Mouse (Mus musculus) ovary, postnatal 10 days (tissue): ENCODE measurements around the gene Thrsp.
"Not testable (repeated sequence)": the region's sequence is repeated elsewhere in the genome, so short reads cannot be mapped to it uniquely, and the experiment has no call there.

ENCODE experiments used
- DNase-seq: peaks from one replicate; pipeline ENCODE4 v3.0.0; 2022; ENCODE audit warnings: low spot score

Gene Thrsp

DNA sequence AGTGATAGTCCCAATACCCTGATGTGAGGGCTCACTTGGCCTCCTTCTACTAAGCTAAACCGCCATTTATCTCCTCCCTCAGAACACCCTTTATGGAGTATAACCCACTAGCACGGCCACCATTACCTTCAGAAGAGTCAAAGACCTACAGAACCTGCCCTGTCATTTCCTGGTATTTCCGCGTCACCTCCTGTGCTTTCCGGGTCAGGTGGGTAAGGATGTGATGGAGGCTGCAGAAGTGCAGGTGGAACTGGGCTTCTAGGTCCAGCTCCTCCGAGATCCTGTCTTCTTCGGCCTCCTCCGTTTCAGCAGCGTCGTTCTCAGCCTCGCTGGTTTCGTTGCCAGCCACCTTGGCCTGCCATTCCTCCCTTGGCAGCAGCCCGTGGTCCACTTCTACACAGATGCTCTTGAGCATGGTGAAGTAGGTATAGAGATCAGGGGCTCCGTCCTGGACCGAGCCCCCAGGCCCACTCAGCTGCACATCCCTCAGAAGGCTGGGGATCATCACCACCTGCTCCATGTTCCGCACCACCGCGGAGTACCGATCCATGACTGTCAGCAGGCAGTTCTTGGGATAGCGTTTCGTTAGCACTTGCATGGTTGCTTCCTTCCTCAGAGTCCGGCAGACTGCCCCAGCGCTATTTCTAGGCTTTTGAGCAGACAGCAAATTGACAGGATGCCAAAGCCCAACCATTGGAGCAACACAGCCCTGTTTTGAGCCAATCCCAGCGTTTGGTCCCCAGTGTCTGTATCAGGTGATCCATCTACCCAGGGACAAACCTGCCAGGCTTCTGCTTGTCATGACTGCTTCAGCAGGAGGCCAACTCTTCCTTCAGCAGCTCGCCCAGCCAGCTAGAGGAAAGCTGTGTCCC is at the start of gene Thrsp:
TSS of gene Thrsp (minus strand) at position 825 of the 872 bp plus-strand sequence.
- DNase-seq = no peak

DNA sequence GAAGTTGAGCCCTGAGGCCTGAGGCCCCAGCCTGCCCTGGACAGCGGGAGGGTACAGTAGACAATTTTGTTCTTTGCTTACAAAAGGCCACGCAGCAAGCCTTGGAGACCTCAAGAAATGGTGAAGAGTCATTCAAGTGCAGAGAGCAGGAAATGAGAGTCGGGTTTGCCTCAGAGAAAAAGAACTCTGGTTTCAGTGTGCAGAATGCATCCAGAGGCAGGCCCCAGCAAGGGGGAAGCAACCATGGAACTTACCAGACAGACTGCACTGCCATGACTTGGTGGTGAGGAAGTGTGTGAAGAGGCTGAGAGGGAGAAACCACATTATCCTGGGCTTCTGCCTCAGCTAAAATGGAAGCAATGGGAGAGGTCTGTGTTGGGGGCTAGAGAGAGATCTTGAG is 38.0 kb upstream of the Thrsp start:
- DNase-seq = no peak

DNA sequence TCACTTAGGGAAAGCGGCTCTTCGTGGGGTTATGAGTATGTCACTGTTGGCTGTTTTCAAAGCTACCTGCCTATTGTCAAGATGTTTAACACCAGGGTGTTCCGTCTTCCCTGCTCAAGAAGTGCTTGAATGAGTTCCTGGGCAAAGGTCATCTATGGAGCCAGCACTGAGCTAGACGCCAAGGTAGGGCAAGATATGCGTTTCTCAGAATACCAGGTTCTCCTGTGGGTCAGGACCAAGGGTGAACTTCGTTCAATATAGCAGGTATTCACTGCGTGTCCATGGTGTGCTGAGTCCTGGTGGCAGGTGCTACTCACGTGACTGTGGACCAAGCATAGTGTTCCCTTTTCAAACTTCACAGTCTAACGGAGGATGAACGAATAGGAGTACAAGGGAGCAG is 37.3 kb upstream of the Thrsp start:
- no peak for DNase-seq

DNA sequence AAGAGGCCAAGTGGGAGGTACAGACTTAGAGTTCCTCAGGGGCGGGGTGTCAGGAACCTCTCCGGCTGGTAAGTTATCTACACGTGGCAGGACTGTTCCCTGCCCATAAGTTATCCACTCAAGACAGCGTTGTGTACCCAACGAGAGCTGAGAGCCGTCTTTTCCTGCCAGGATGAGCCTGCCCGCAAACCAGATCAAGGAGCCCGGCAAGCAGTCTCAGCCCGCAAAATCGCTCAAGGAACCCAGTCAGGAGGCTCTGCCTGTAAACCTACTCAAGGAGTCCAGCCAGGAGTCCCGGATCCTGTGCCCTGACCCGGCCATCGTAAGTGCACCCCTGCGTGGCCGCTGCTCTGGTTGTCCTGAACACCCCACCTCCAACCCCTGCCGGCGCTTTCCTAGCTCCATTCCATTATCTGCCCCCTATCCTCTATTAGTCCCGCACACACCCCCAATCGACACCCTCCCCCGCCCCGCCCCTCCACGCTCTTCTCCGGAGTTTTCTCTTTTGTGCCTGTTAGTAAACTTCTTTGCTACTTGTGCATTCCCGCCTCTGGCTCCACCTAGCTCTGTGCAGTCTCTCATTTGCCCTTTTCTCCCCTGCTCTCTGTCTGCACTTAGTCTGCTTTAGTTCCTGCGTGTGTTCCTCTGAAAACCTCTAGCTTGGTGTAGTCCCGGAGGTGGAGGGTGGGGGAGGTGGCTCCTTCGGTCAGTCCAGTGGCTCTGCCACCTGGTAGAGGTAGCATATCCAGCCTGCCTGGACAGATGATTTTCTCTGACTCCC is 35.8 kb upstream of the Thrsp start:
- no peak for DNase-seq

DNA sequence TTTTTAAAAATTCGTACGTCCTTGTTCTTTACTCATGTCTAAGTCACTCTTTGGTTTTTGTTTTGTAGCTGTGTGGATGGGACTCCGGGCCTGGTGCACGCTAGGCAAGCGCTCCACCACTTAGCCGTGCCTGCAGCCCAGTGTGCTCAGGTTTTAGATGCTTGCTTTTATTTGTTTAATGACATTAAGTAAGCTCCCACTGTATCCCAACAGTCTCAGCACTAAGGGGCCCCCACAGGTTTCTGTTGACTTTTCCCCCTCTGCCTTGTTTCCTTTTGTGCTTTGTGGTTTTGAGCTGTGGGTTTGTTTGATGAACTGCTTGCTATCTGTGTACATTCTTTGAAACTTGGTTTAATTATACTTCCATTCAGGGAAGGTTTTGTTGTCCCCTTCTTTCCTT is 34.7 kb upstream of the Thrsp start:
- no peak for DNase-seq

DNA sequence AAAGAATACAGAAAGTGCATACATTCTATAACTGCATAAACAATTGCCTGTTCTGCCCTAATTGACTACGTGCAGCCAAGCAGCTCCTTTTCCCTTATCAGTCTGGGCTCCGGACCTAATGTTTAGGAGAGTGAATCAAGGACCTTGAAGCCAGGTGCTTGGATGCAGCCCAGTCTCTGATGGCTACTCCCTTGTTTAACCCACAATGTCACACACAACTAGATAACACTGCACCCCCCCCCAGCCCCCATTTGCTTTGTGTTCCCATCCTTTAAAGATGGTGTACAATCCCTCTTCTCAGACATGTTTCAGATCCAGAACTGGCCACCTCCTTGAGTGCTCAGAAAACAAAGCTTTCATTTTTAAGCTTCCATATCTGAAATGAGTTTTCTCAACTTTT is 33.5 kb upstream of the Thrsp start, which contains the start of gene Kctd14:
TSS of gene Kctd14 (plus strand) at position 301 of the 400 bp plus-strand sequence.
- DNase-seq = not testable (repeated sequence)

DNA sequence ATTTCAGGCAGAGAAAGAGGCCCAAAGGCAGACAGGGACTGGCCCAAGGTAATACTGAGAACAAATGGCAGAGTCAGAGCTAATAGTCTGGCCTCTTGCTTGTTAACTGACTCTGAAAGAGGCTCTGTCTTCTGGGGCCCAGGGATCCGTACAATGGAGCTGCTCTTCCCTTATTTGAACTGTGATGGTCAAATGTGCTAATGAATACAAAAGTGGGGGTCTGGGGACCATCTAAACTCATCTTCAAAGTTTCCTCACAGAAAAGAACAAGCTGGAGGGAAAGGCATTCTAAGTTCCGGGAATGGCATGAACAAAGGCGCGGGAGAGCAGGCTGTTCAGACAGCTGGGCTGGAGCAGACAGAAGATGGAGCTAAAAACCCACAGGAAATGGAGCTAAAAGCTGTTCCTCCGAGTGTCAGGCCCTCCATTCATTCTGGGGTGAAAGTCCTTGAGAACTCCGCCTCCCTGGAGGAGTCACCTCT is 29.6 kb upstream of the Thrsp start:
- DNase-seq = no peak

DNA sequence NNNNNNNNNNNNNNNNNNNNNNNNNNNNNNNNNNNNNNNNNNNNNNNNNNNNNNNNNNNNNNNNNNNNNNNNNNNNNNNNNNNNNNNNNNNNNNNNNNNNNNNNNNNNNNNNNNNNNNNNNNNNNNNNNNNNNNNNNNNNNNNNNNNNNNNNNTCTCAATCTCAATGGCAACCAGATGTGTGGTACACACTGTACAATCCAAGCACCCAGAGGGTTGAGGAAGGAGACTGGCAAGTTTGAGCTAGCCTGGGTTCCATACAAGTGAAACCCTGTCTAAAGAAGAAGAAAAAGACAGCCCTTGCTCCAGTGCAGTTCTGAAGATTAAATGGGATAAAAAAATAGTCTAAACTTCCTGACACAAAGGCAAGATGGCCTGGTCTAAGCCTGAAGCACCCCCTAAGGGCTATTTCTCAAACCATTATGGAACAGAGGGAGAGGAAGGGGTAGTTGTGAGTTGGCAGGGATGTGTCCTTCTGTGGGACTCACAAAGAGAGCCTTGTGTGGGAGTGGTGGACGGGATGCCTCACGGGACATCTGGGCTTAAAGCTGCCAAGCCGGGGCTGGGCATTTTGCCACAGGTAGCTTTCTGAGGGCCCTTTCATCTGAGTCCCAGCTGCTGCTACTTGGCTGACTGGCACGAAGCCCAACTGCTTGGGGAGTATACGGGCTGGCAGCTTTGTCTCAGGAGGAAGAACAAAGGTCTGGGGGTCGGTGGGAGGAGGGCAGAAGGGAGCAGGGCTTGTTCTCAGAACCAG is 28.8 kb upstream of the Thrsp start:
- peak; percentile 73 for DNase-seq

DNA sequence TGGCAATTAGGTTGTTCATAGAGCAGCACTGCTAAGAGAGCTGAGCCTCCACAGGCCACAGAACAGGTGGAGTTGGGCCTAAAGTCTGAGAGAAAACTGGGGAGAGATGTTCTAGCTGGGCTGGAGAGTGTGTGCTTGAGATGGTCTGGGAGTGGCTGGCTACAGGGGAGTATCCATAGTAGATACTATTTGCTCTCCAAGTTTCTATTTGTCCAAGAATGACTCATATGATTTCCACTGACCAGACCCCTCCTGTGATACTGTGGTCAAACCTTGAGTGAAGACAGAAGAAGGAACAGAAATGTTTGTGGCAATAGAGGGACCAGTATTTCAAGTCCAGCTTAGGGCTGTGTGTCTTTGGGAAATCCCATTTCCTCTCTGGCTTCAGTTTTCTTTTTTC is 21.5 kb upstream of the Thrsp start:
- no peak for DNase-seq

DNA sequence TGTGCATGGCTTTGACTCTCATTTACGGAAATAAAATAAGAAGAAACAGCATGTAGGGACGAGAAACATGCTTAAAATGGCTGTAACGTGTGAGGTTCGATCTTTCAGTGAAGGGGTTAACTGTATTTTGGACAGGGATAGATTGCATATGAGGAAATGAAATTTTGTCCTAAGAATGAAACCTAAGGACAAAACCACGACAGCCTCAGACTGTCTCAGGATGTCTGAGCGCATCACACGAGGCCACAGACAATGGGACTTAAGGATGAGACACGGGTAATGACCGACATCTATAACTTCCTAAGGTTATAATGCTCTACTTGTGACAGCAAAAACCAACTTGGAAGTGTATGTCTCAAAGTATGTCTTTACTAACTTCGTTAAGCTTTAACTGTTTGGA is 17.0 kb upstream of the Thrsp start:
- no peak for DNase-seq

DNA sequence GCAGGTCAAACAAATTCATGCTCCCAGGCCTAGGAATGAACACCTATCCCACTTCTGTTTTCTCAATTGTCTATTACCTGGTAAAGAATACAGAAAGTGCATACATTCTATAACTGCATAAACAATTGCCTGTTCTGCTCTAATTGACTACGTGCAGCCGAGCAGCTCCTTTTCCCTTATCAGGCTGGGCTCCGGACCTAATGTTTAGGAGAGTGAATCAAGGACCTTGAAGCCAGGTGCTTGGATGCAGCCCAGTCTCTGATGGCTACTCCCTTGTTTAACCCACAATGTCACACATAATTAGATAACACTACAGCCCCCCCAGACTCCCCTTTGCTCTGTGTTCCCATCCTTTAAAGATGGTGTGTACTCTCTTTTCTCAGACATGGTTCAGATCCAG is 16.0 kb upstream of the Thrsp start:
- not testable (repeated sequence) for DNase-seq

DNA sequence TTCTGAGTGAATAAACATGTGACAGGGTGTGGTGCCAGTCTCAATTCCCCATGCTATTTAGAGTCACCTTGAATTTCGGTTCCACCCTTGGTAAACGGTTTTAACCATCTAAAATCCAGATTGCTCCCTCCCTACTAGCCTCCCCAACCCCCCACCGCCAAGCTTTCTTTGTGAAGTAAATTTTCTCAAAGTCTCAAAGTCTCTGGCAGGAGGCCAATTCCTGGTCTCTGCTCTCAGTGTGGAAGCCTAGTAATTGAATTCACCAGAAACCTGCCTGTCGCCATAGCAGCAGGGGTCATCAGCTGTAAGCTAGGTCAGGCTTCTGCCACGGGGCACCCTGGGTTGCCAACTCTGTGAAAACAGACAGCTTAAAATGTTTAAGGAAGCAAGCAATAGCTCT is 12.2 kb upstream of the Thrsp start:
- DNase-seq = no peak

DNA sequence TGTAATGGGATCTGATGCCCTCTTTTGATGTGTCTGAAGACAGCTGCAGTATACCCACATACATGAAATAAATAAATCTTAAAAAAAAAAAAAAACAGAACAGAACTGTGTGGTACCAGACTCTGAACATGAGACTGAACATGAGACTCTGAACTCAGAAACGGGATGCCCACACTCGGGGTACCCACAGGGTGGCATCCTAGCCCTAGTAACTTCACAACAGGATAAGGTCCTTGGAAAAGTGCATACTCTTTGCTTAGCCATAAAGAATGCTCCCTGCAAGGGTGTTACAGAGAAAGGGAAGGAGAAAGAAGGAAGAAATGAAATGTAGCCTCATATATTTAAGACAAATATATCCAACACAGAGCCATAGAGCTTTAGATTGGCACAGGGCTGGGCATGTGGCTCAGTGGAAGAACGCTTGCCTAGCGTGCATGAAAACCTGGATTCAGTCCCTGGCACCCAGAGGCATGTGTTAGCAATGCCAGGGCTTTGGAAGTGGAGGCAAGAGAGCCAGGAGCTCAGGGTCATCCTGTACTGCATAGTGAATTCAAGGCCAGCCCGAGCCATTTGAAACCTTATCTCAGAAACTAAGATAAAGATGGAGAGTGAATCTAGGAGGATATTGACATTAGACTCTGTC is 10.4 kb upstream of the Thrsp start:
- DNase-seq = no peak

DNA sequence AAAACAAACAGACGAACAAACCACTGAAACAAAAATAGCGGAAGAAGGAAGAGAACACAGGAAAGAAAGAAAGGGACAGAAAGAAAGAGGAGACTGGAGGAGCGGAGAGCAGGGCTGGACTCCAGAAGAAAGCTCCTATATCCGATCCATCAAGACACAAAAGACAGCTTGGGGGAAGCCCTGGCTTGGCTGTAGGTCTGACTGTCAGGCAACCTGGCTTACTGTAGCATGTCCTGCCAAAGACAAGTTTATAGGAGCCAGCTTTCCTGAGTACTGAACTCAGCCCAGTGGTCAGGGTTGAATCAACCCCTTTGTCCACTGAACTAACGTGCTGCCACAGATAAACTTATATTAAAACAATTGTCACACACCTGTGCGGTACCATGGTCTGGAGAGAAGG is 9.8 kb upstream of the Thrsp start:
- no peak for DNase-seq

DNA sequence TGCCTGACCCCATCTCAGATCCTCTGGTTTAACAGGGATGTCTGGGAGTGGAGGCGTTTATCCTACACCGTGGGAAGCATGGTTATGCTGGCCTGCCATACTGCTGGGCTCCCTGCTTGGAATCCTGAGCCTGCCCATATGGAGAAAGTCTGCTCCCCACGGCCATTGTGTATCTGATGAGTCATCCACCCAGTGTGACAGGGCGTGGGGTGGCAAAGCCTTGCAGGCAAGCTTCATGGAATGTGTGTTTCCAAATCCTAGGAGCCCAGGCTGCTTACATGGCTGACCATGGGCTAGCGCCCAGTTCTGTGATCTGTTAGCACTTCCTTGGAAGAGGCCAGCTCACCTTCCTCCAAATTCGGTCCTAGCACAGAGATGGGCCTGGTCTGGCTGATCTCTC is 9.0 kb upstream of the Thrsp start:
- DNase-seq = no peak

DNA sequence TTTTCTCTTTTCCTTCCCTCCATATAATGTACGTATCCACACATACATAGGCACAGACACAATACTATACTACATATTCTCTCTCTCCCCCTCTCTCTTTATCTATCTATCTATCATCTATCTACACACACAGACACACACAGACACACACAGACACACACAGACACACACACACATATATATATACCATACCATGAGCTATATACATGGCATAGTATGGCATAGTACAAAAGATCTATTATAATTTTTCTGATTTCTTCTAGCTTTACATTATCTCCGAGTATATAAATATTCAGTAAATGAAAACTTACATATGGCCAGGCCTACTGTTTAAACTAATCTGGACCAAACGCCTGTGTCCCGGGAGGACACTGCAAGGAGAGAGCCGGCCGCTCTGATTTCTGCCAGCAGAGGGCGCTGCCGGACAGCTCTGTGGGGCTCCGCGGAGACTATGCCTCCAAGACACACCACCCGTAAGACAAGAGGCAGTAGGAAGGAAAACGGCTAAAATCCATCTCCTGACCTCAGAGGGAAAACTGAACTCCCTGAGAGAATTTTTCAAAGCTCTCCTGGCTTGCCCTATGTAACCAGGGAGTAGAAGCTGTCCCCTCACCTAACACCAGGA is 7.2 kb upstream of the Thrsp start:
- peak; percentile 89 for DNase-seq

DNA sequence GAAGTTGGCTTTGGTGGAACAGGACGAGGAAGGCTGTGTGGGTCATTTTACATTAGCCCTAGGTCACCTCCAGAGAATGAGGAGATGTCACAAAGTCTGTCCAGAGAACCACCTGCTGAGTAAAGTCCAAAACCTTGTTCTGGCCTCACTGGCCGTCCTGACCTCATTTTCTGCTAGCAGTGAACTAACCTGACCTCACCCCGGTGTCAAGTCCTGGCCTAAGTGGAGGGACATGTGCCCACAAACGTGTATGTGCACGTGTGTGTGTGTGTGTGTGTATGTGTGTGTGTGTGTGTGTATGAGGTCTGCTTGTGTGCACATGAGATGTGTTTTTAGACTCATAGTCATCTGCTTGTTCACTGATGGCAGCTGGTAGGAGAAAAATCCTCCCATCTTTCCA is 6.2 kb upstream of the Thrsp start:
- no peak for DNase-seq

DNA sequence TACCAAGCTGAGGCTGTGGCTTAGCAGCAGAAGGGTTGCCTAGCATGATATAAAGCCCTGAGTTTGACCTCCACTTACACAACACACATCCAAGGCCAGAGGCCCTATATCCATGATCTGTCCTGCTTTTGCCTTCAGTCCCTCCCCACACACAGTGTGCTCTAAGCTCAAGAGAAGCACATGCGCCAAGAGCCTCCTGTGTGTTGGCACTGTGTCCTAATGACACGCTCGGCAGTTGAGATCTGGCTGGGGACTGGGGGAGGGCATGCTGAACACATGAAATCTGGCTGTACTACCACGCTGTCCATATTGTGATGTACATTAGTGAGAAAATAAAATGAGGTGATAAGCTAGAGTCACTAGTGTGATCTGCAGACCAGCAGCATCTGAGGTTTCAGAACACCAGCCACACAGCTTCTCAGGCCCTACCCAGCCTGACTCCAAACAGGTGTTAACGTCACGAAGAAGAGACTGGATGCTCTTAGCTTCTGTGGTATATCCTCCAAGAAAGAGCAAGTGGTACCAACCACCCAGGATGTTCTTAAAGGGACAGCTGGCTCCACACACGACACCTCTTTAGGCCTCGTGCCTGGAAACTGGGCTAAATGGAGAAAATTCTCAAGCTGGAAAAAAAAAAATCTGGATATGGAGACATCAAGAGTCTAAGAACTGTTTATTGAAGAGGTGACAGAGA is 3.6 kb upstream of the Thrsp start:
- DNase-seq = no peak

DNA sequence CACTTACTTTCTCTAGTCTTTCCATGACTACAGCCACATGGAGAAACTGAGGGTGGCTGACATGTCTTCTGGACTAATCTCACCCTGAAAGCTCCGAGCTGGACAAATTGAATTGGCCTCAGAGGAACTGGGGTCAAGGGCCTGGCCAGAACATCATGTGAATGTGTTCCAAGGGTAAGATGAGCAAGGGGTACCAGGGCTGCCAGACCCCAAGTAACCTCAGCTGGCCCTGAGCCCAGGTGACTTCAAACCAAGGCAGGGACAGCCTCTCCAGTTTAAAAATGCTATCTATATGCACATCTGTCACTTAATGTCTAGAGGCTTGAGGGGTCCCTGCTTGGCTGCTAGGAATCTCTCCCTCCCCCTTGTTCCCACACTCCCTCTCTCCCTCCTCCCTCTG is 2.9 kb upstream of the Thrsp start:
- no peak for DNase-seq

DNA sequence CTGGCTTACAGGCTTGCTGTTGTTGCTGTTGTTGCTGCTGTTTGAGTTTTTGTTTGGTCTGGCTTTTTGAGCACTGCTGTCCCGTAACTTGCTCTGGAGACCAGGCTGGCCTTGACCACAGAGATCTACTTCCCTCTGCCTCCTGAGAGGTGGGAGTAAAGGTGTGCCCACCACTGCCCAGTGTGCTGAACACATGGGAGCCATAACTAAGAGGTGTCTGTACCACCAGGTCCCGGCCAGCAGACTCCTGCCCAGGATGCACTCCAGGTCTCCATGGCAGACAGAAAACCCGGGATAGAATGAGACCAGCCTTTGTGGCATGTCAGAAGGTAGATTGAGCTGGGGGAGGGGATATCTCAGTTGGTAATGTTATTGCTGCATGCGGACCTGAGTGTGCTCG is 1.6 kb upstream of the Thrsp start:
- no peak for DNase-seq

DNA sequence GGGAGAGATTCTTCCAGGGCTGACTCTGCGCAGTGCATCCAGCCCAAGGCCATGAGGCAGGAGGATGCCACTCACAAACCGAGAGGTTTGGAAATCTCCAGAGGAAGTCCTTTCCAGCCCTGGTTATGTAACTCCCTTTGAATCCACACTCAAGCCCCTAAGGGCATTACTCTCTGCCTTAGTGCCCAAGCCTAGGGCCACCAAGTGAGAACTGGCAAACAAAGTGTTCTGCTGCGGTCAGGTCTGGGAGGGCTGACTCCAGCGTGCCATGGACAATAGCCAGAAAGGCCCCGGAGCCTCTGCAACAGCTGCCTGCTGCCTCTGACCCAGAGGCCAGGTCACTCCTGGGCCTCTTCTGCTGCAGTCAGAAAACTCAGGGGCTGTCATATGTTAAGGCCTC is 1.2 kb upstream of the Thrsp start:
- DNase-seq = no peak
